Mouse (Mus musculus) c-Kit-negative CD71-positive TER-119-positive erythroid progenitor cells, embryonic 14.5 days (primary cell): Measurements from ENCODE around the gene Gtf2h5.

Experiments used
- DNase-seq: peaks from one replicate; pipeline ENCODE4 v3.0.0-alpha.2; 2013; ENCODE audit warnings: low read depth, low spot score

The Gtf2h5 gene

DNA sequence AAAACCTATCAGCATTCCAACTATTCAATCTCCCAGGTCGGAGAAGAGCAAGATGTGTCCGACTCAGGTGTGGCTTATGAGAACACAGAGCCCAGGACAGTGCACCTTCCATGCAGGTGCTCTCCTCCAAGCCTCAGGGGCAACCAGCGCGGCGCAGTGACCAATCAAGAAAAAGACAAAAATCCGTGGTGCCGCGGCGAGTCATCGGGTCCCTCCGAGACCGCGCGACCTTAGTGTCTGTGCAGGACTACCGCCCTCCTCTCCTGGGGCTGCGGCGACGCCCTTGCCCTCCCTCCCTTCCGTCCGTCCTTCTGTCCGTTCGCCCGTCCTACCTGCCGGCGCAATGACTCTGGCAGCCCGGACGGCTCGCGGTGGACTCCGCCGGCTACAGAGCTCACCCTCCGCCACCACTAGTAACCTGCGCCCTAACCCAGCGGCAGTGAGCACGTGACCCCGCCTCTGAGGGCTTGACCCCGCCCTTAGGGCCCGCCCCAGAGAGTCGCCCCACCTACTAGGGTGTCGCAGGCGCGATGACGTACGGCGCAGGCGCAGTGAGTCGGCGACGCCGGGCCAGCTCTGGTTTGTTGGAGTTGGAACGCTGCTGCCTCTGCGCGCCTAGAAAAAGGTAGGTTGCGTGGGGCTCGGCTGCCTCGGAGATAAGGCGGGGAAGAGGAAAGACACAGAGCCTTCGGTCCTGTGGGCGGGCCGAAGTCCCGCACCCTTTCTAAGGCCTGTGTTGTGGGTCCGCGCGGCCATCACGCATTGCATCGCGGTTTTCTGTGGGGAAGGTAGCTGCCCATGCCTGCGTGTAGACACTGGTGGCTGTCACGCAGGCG lies at the start of gene Gtf2h5, which contains the start of gene Serac1:
Gtf2h5 (plus strand) TSS at position 500 of the 836 bp plus-strand sequence.
Serac1 (minus strand) TSS at position 455 of the 836 bp plus-strand sequence.
- peak; percentile 96 for DNase-seq

GRCm38 (mm10) chr17:6035661-6036060 lies 43.9 kb upstream of the Gtf2h5 start:
- no peak for DNase-seq

- no peak for DNase-seq
These were observed 43.1 kb upstream of the Gtf2h5 start for GRCm38 (mm10) chr17:6036458-6036857.

GRCm38 (mm10) chr17:6036872-6037271 lies 42.7 kb upstream of the Gtf2h5 start:
- no peak for DNase-seq

- DNase-seq: no peak
These were observed 42.1 kb upstream of the Gtf2h5 start for GRCm38 (mm10) chr17:6037507-6037906.

DNA sequence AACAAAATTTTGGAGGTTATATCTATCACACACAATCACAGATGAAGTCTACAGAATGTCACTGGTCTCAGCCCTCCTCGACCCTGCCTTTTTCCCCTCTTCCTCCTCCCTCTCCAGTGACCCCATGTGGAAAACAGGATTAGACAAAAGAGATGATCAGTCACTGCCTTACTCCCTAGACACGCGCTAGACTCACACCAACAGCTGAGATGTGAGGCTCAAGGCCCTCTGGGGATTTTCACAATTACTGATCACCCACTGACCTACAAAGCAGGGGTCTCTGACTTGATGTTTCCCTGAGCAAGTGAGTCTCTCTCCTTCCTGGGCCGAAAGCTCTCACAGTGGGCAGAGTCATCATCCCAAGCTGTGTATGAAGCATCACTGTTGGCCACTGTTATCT lies 26.8 kb upstream of the Gtf2h5 start:
- no peak for DNase-seq

DNA sequence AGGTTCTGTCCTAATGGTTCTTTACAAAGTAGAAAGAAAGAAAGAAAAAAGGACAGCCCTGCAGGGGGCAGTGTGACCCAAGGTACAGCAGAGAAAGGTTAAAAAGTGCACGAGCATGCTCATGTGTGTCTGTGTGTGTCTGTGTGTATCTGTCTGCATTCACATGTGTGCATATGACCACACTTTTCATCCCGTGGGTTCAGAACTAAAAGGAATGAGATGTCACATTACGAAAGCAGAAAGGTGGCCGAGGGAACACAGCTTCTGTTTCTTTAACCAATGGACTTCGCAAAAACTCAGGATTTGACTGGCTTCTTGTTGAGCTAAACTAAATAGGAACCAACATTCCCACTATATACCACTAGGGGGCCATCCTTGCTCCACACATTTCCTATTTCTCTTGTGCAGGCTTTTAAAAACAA lies 24.6 kb upstream of the Gtf2h5 start:
- DNase-seq: peak; percentile 38

- no peak for DNase-seq
These were observed 16.8 kb upstream of the Gtf2h5 start for GRCm38 (mm10) chr17:6062793-6063192.

DNA sequence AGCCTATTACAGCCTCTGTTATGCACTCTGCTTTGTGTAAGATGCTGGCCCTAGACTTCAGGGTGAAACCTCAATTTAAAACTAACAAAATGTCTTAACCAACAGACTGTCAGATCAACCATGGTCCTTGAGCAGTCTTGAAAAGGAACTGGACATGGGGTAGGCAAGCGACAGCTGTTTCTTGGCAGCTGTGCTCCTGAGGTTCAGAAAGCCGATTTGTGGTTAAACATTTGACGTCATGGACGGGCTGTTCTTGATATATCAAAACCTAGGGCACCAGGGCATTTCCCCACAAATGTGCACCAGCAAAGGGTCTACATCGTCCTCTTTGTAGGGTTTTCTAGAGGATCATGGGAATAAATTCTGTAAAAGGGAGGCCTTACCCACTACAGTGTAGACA lies 16.1 kb upstream of the Gtf2h5 start:
- no peak for DNase-seq

DNA sequence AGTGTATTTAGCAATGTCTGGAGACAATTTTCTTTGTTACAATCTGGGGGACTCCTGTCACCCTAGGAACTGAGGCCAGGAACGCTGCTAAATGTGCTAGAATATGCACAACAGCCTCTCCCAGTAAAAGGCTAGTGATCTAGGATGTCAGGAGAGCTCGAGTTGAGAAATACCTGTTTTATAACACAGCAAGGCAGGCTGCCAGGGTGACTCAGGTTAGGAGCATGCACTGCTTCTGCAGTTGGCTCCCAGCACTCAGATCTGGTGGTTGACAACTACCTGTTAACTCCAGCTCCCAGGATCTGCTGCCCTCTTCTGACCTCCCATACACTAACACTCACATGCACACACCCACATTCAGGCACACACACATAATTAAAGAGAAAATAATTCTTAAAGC lies 13.6 kb upstream of the Gtf2h5 start:
- no peak for DNase-seq

- no peak for DNase-seq
These were observed 12.0 kb upstream of the Gtf2h5 start for GRCm38 (mm10) chr17:6067613-6068012.

- no peak for DNase-seq
These were observed 9.7 kb upstream of the Gtf2h5 start for GRCm38 (mm10) chr17:6069866-6070265.

- DNase-seq: no peak
These were observed 6.2 kb upstream of the Gtf2h5 start for GRCm38 (mm10) chr17:6073405-6073804.

- no peak for DNase-seq
These were observed 3.8 kb downstream of the Gtf2h5 start for GRCm38 (mm10) chr17:6083323-6083890.

- no peak for DNase-seq
These were observed 12.0 kb downstream of the Gtf2h5 start for GRCm38 (mm10) chr17:6091604-6092003.

DNA sequence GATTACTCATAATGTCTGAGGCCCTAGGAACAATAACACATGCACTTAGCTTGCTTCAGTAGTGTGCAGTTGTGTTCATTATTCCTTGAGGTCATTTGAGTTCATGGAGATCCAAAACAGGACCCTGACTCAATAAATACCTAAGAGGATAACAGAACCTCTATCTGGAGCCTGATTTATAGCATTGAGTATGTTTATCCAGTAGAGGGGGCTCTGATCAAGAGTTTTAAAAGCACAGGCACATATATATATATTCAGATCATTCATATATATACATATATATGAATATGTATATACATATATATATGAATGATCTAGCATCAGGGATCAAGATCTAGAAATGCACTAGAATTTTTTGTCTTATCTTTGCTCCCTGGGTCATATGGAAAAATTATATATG lies 16.0 kb downstream of the Gtf2h5 start:
- no peak for DNase-seq

- no peak for DNase-seq
These were observed 18.3 kb downstream of the Gtf2h5 start for GRCm38 (mm10) chr17:6097884-6098283.

DNA sequence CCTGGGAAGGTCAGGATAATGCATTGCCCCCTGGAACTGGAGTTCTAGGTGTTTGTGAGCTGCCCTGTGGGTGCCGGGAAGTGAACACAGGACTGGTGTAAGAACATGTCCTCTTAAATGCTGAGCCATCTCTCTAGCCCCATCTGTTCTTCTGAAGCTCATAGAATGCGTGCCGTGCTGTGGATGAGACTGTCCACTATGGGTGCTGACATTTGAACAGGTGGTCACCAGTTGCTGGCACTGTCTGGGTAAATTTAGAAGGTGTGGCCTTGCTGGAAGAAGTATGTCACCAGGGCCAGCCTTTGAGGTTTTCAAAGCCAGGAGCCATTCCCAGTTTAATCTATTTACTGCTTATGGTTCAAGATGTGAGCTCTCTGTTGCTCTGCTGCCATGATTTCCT lies 22.7 kb downstream of the Gtf2h5 start:
- no peak for DNase-seq

DNA sequence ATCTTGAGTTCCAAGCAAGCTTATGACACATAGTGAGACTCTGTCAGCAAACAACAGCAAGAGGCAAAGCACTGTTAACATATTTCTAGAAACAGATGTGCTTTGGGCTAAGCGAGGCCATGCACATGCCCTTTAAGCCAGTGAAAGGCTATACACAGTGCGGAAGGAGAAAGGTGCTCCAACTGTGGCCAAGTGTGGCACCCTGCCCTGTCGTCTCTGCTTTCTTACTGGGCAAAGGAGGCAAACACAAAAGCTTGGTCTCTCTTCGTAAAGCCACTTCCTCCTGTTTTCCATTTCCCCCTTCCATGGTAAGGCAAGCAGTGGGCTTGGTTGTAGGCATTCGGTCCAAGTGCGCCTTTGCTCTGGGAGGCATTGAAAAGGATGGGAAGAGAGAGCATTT lies 24.0 kb downstream of the Gtf2h5 start:
- DNase-seq: no peak

DNA sequence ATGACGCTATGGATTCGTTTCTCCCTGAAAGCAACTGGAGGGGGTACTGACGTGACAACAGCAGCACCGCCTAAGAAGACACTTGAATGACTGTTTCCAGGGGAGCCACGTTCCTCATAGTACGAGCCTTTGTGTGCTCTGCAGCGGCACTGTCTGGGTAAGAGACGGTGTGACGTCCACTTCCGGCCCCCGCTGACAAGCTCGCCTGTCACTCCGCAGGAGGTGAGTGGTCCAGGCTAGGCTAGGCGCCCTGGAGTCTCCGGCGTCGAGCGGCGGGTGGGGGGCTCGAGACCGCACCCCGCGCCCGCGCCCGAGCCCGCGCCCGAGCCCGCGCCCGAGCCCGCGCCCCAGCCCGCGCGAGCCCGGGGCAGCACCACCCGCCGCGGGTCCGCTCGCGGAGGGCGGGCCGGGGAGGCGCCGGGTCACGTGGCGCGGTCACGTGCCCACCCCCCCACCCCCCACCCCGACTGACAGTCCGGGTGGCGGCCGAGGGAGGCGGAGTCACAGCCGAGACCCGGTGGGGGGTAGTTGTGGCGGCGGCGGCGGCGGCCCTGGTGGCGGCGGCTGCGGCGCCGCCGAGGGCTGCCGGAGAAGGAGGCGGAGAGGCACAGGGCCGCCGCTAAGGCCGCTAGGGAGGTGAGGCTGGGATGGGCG lies 26.9 kb downstream of the Gtf2h5 start, which contains the start of gene Tulp4:
Tulp4 (plus strand) TSS at position 77 of the 654 bp plus-strand sequence.
- peak; percentile 42 for DNase-seq

DNA sequence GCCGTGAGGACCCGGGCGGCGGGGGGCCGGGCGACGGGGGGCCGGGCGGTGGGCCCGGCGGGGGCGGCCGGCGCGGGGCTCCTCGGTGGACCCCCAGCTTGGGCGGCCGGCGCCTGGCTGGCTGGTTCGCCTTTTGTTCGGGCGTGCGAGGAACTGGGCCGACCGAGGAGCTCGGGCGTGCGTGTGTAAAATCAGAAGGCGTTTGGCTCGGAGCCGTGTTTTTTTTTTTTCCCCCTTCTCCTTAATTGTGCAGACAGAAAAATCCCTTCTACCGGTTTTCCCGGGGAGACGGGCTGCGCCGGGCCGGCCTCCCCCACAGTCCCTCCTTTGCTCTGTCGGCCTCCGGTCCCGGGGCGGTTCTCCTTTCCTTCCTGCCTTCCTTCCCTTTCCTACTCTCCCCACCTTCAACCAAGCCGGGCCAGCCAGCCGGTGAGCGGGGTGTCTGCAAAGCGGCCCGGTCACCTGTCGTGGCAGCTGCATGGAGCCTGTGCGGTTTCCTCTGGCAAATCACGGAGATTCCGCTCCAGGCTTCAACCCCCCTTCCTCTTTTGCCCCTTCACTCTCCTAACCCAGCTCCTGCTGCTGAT lies 27.5 kb downstream of the Gtf2h5 start:
- DNase-seq: peak; percentile 8

DNA sequence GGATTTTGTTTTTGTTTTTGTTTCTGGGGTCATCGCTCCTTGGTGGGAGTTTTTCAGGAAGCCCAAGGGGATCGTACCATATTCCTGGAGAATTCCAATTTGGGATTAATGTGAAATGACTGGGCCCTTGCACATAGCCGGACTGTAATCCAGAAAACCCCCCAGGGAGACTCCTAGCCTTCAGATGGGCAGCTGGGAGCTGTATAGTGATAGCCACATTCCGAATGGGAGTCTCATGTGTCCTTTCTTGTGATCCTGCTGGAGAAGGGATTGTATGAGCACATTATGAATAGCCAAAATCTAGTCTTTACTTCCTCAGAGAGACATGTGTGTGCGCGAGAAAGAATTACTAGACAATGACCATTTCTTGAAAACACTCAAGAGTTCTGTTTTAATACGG lies 28.6 kb downstream of the Gtf2h5 start:
- no peak for DNase-seq
